Mouse (Mus musculus) kidney, embryonic 15.5 days (tissue): ENCODE data around the gene Zmiz1. TPM values are rescaled to one million over a fixed set of nuclear protein-coding genes. Genes with fewer than 3 reads are reported as not detected.
A peak's percentile ranks its signal among the peaks of the same experiment; 100 is the strongest.

Experiments
- ATAC-seq: fragments of 200-750 bp; cut with Nextera tagmentation; replicated peaks from 2 replicates; pipeline ENCODE4 v1.8.0; 2017; ENCODE audit warnings: moderate TSS enrichment; ENCODE audit not compliant: low FRiP score
- H3K27ac ChIP-seq: fragments of 300-500 bp; sonication (generic); 2 replicates; pipeline ENCODE4 v1.5.1; 2015; ENCODE audit warnings: mild to moderate bottlenecking, inconsistent platforms
- H3K27me3 ChIP-seq: fragments of 300-500 bp; sonication (generic); 2 replicates; pipeline ENCODE4 v1.6.1; 2015; ENCODE audit warnings: inconsistent platforms
- H3K36me3 ChIP-seq: fragments of 300-500 bp; sonication (generic); 2 replicates; pipeline ENCODE4 v1.6.1; 2015; ENCODE audit warnings: inconsistent platforms
- H3K4me1 ChIP-seq: fragments of 300-500 bp; sonication (generic); 2 replicates; pipeline ENCODE4 v1.6.1; 2015; ENCODE audit warnings: inconsistent platforms
- H3K4me2 ChIP-seq: fragments of 300-500 bp; sonication (generic); 2 replicates; pipeline ENCODE4 v1.6.1; 2015; ENCODE audit warnings: moderate library complexity, mild to moderate bottlenecking, inconsistent platforms
- H3K4me3 ChIP-seq: fragments of 300-500 bp; sonication (generic); replicated peaks from 2 replicates; pipeline ENCODE4 v1.5.1; 2015; ENCODE audit warnings: mild to moderate bottlenecking, inconsistent platforms
- H3K9ac ChIP-seq: fragments of 300-500 bp; sonication (generic); 2 replicates; pipeline ENCODE4 v1.6.1; 2015; ENCODE audit warnings: mild to moderate bottlenecking, inconsistent platforms
- H3K9me3 ChIP-seq: fragments of 300-500 bp; sonication (generic); replicated peaks from 2 replicates; pipeline ENCODE4 v1.6.1; 2016; ENCODE audit warnings: inconsistent platforms
- WGBS: fragments of 180-500 bp; shearing (Covaris S2); methylation state at CpG from one replicate; pipeline ENCODE4 v1.1.7; 2015; ENCODE audit warnings: mixed read lengths; 5-methylcytosine and 5-hydroxymethylcytosine counted together
- polyA plus RNA-seq: library from polyadenylated mRNA; unstranded; fragments of >200 nt; fragmentation: Nextera tagmentation; extraction: Ambion mirVana; gene quantifications from 2 replicates; pipeline ENCODE4 v1.2.1, GENCODE M21; 2015

Zmiz1 gene
- polyA plus RNA-seq, 1 experiment from 2014 or later, result 47.3 TPM

DNA sequence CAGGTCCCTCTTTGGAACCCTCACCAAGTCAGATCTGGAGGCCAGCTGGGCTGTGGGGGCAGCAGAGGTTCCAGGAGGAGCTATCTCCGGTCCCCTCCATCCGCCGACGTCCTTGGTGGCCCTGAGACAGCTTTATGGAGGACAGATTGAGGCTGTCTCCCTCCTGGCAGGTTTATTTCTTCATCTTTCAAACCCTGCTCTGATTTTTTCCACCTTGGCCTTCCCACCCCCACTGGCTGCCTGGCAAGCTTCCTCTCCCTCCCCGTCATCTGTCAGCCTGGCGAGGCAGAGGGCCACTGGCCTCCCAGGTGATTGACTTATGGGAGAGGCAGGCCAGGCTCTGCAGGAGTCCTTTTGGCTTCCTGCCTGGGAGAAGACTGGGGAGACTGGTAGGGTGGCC is 89.7 kb downstream of the Zmiz1 start:
- Histone ChIP-seq H3K27me3 (no peaks in the 10 kb centered on the region), H3K36me3 (peaks cover 32% of the 10 kb centered on the region), H3K4me3 (no peak overlapping the region), H3K27ac (peak overlapping the region; percentile 81), H3K4me2 (no peak overlapping the region; the same call in 1 of the 2 replicates), H3K4me1 (peaks cover 75% of the 10 kb centered on the region), H3K9ac (no peak overlapping the region), H3K9me3 (no peaks in the 10 kb centered on the region)
- 15% methylated on average over 6 of the region's 6 CpGs for WGBS
- ATAC-seq, result peak; percentile 52

DNA sequence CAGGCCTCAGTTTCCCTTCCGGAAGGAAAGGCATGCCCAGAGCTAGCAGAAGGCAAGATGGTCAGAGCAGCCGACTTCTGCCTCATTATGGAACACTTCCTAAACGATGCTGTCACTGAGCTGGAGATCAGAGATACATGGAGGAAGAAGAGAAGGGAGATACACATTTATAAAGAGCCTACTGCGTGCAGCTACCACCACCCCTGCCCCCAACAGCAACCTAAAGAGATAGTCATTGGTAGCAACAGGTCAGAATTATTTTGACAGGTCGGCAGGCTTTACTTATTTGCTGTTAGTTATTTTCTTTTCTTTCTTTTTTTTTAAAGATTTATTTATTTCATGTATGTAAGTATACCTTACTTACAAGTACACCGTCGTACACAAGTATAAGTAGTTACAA is 90.1 kb downstream of the Zmiz1 start:
- Histone ChIP-seq H3K4me2 (no peak overlapping the region; the same call in 1 of the 2 replicates), H3K27ac (peak overlapping the region; percentile 81), H3K36me3 (peaks cover 30% of the 10 kb centered on the region), H3K9ac (no peak overlapping the region), H3K4me1 (peaks cover 80% of the 10 kb centered on the region), H3K4me3 (no peak overlapping the region), H3K9me3 (no peaks in the 10 kb centered on the region), H3K27me3 (no peaks in the 10 kb centered on the region)
- ATAC-seq, result no peak
- 69% methylated on average over 7 of the region's 7 CpGs for WGBS

GRCm38 (mm10) chr14:25549871-25550840 is 91.2 kb downstream of the Zmiz1 start:
- Histone ChIP-seq H3K36me3 (peaks cover 25% of the 10 kb centered on the region), H3K4me2 (no peak overlapping the region), H3K9me3 (no peaks in the 10 kb centered on the region), H3K9ac (no peak overlapping the region), H3K4me1 (peaks cover 89% of the 10 kb centered on the region), H3K27ac (0 out of 2 replicates have a peak overlapping the region, but pooled peaks have one; percentile 18), H3K4me3 (no peak overlapping the region), H3K27me3 (no peaks in the 10 kb centered on the region)
- ATAC-seq, result no peak
- WGBS, result 56% methylated on average over 10 of the region's 10 CpGs

- peaks cover 93% of the 10 kb centered on the region for H3K4me1 ChIP-seq
- H3K4me3 ChIP-seq, result no peak overlapping the region
- H3K27me3 ChIP-seq, result no peaks in the 10 kb centered on the region
- no peak overlapping the region for H3K27ac ChIP-seq
- H3K36me3 ChIP-seq, result peaks cover 10% of the 10 kb centered on the region
- H3K9ac ChIP-seq, result no peak overlapping the region
- H3K9me3 ChIP-seq, result no peaks in the 10 kb centered on the region
- 29% methylated on average over 2 of the region's 2 CpGs for WGBS
- H3K4me2 ChIP-seq, result no peak overlapping the region
- no peak for ATAC-seq
Measured at GRCm38 (mm10) chr14:25551731-25552130, 92.7 kb downstream of the Zmiz1 start.

DNA sequence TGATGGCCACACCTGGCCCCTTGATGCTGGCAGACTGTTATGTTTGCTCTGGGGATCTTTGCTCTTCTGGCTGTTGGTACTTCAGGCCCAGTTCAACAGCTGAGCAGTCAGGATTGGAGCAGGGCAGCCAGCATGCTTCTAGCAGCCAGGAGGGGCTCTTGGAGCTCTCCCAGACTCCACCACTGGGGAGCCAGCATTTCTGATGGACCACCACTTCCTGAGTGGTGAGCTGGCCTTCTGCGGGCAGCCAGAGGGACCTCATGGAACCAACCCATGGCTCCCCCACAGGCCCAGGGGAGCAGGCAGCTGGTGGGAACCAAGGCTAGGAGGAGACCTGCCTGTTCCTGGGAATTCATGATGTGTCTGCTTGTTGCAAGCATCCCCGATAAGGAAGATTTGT is 94.4 kb downstream of the Zmiz1 start:
- Histone ChIP-seq H3K9ac (no peak overlapping the region), H3K27ac (peak overlapping the region; percentile 45; the same call in 1 of the 2 replicates), H3K9me3 (no peaks in the 10 kb centered on the region), H3K4me3 (no peak overlapping the region), H3K4me2 (no peak overlapping the region), H3K4me1 (peaks cover 93% of the 10 kb centered on the region), H3K36me3 (peaks cover 7% of the 10 kb centered on the region), H3K27me3 (no peaks in the 10 kb centered on the region)
- no peak for ATAC-seq
- 21% methylated on average over 2 of the region's 2 CpGs for WGBS

DNA sequence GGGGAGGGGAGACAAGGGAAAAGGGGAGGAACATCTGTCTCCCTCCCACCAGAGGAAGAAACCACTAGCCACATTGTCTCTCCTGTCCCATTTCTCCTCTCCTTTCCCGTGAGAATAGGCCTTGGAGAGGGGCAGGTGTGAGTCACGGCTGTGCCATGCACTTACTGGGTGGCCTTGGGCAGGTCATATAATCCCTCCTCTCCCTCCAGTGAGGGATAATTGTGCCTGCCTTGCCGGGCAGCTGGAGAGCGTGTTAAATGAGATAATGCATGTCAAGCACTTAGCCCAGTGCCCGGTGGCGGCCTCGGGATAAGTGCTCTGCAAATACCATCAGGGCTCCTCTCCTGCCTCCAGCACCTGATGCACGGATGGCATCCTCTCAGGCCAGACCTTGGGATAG is 95.8 kb downstream of the Zmiz1 start:
- Histone ChIP-seq H3K4me3 (no peak overlapping the region), H3K4me1 (peaks cover 93% of the 10 kb centered on the region), H3K27me3 (no peaks in the 10 kb centered on the region), H3K36me3 (peaks cover 4% of the 10 kb centered on the region; the same call in 1 of the 2 replicates), H3K27ac (peak overlapping the region; percentile 91), H3K4me2 (no peak overlapping the region), H3K9me3 (no peaks in the 10 kb centered on the region), H3K9ac (no peak overlapping the region)
- peak; percentile 17; the same call in 1 of the 2 replicates for ATAC-seq
- 22% methylated on average over 8 of the region's 8 CpGs for WGBS

DNA sequence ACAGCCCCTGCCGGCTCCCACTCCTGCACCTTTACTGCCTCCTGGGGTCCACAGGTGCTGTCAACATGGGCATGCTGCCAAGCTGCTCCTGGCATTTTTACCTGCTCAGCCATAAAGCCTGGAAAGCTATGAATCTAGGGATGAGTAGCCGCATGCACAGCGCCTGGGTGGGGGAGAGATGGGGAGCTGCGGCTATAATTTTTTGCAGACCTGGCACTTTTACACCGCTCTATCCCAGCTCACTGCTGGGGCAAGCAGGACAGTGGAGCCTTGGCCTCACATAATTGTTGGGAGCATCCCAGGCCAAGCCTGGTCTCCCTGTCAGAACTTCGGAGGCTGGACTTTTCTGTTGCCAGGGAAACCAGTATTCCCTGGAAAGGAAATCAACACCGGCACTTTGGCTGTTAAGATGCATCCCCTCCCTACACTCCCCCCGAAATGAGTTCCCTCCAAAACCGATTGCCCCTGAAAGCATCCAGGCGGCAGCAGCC is 96.4 kb downstream of the Zmiz1 start:
- H3K4me3 ChIP-seq, result no peak overlapping the region
- peak; percentile 40; the same call in 1 of the 2 replicates for ATAC-seq
- WGBS, result 12% methylated on average over 10 of the region's 10 CpGs
- H3K36me3 ChIP-seq, result peaks cover 9% of the 10 kb centered on the region; the same call in 1 of the 2 replicates
- no peaks in the 10 kb centered on the region for H3K27me3 ChIP-seq
- peak overlapping the region; percentile 32 for H3K4me2 ChIP-seq
- peak overlapping the region; percentile 91 for H3K27ac ChIP-seq
- H3K9ac ChIP-seq, result no peak overlapping the region
- H3K9me3 ChIP-seq, result no peaks in the 10 kb centered on the region
- H3K4me1 ChIP-seq, result peaks cover 94% of the 10 kb centered on the region

GRCm38 (mm10) chr14:25555848-25556247 is 96.9 kb downstream of the Zmiz1 start:
- H3K27ac ChIP-seq, result peak overlapping the region; percentile 91
- H3K9ac ChIP-seq, result no peak overlapping the region
- no peak overlapping the region for H3K4me3 ChIP-seq
- 6% methylated on average over 7 of the region's 7 CpGs for WGBS
- ATAC-seq, result 0 out of 2 replicates have a peak, but pooled peaks have one; percentile 12
- H3K4me1 ChIP-seq, result peaks cover 91% of the 10 kb centered on the region
- peak overlapping the region; percentile 32 for H3K4me2 ChIP-seq
- peaks cover 10% of the 10 kb centered on the region for H3K36me3 ChIP-seq
- H3K9me3 ChIP-seq, result no peaks in the 10 kb centered on the region
- H3K27me3 ChIP-seq, result no peaks in the 10 kb centered on the region

GRCm38 (mm10) chr14:25557014-25557413 is 98.0 kb downstream of the Zmiz1 start:
- Histone ChIP-seq H3K4me2 (peak overlapping the region; percentile 19; the same call in 1 of the 2 replicates), H3K9ac (no peak overlapping the region), H3K9me3 (no peaks in the 10 kb centered on the region), H3K27me3 (no peaks in the 10 kb centered on the region), H3K36me3 (peaks cover 15% of the 10 kb centered on the region; the same call in 1 of the 2 replicates), H3K4me3 (no peak overlapping the region), H3K27ac (peak overlapping the region; percentile 91), H3K4me1 (peaks cover 92% of the 10 kb centered on the region)
- 8% methylated on average over 8 of the region's 8 CpGs for WGBS
- 0 out of 2 replicates have a peak, but pooled peaks have one; percentile 22 for ATAC-seq

GRCm38 (mm10) chr14:25558479-25558878 is 99.5 kb downstream of the Zmiz1 start:
- H3K9me3 ChIP-seq, result no peaks in the 10 kb centered on the region
- H3K9ac ChIP-seq, result no peak overlapping the region
- WGBS, result 97% methylated on average over 1 of the region's 1 CpGs
- H3K4me3 ChIP-seq, result no peak overlapping the region
- peaks cover 23% of the 10 kb centered on the region for H3K36me3 ChIP-seq
- H3K4me1 ChIP-seq, result peaks cover 88% of the 10 kb centered on the region
- H3K27me3 ChIP-seq, result no peaks in the 10 kb centered on the region
- H3K27ac ChIP-seq, result 0 out of 2 replicates have a peak overlapping the region, but pooled peaks have one; percentile 91
- H3K4me2 ChIP-seq, result no peak overlapping the region
- no peak for ATAC-seq

DNA sequence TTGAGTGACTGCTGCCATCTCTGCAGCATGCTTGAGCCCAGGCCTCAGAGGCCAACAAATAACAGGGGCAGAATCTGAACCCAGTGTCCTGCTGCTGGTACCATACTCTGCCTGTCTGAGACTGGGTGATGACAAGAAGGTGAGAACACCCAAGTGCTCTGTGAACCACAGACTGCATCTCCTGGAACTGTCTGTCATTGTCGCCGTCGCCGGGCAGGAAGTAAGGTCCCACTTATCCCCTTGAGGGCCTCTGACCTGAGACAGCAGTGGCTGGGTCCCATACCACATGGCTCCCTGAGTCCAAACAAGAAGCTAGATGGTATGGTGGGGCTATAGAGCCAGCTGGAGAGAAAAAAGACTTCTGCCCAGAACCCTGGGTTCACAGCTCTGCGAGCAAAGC is 100.9 kb downstream of the Zmiz1 start:
- Histone ChIP-seq H3K4me2 (no peak overlapping the region), H3K36me3 (peaks cover 29% of the 10 kb centered on the region), H3K27ac (no peak overlapping the region), H3K27me3 (no peaks in the 10 kb centered on the region), H3K9ac (no peak overlapping the region), H3K4me1 (peaks cover 79% of the 10 kb centered on the region), H3K4me3 (no peak overlapping the region), H3K9me3 (no peaks in the 10 kb centered on the region)
- 55% methylated on average over 5 of the region's 5 CpGs for WGBS
- ATAC-seq, result no peak

DNA sequence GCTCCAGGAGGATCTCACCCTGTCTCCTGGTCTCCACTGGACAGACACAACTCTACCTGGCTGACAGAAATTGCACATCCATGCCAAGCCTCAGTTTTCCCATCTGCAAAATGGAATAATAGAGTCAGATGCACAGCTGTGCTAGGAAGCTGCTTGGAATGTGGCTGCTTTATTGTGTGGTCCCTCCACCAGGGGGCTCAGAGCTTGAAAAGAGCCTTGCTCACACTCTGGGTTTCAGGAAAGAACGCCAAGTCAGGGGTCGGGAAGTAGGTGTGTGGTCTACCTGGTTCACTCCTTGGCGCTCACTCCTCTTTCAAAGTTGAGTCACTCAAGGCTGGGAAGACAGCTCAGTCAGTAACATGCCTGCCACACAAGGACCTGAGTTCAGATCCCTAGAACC is 101.9 kb downstream of the Zmiz1 start:
- Histone ChIP-seq H3K27me3 (no peaks in the 10 kb centered on the region), H3K4me1 (peaks cover 79% of the 10 kb centered on the region), H3K4me3 (no peak overlapping the region), H3K4me2 (no peak overlapping the region), H3K36me3 (peaks cover 29% of the 10 kb centered on the region), H3K9ac (no peak overlapping the region), H3K9me3 (no peaks in the 10 kb centered on the region), H3K27ac (no peak overlapping the region)
- no peak for ATAC-seq
- WGBS, result 93% methylated on average over 3 of the region's 3 CpGs
